Mouse (Mus musculus) midbrain, embryonic 11.5 days (tissue): ENCODE measurements around the gene Cd300lf. TPM values are rescaled to one million over a fixed set of nuclear protein-coding genes. Genes with fewer than 3 reads are reported as not detected.

Source experiments
- ATAC-seq: fragments of 200-750 bp; cut with Nextera tagmentation; 2 replicates; pipeline ENCODE4 v1.8.0; 2017; ENCODE audit warnings: moderate TSS enrichment, moderate library complexity; ENCODE audit not compliant: low FRiP score
- DNase-seq: peaks from one replicate; pipeline ENCODE4 v3.0.0; 2015; ENCODE audit warnings: low spot score; ENCODE audit errors: missing footprints
- H3K27ac ChIP-seq: fragments of 300-500 bp; sonication (generic); 2 replicates; pipeline ENCODE4 v1.5.1; 2014; ENCODE audit warnings: low read depth, low read length
- H3K27me3 ChIP-seq: fragments of 300-500 bp; sonication (generic); 2 replicates; pipeline ENCODE4 v1.6.1; 2014; ENCODE audit warnings: mild to moderate bottlenecking, low read length, moderate library complexity, mixed read lengths; ENCODE audit not compliant: control insufficient read depth, insufficient read depth
- H3K36me3 ChIP-seq: fragments of 300-500 bp; sonication (generic); 2 replicates; pipeline ENCODE4 v1.6.1; 2014; ENCODE audit warnings: mild to moderate bottlenecking, low read length, moderate library complexity, mixed read lengths; ENCODE audit not compliant: control insufficient read depth, insufficient read depth
- H3K4me1 ChIP-seq: fragments of 300-500 bp; sonication (generic); 2 replicates; pipeline ENCODE4 v1.6.1; 2014; ENCODE audit warnings: low read length; ENCODE audit not compliant: control insufficient read depth, insufficient read depth
- H3K4me2 ChIP-seq: fragments of 300-500 bp; sonication (generic); 2 replicates; pipeline ENCODE4 v1.6.1; 2014; ENCODE audit warnings: mild to moderate bottlenecking, moderate library complexity
- H3K4me3 ChIP-seq: fragments of 300-500 bp; sonication (generic); 2 replicates; pipeline ENCODE4 v1.5.1; 2014; ENCODE audit warnings: low read depth, low read length
- H3K9ac ChIP-seq: fragments of 300-500 bp; sonication (generic); 2 replicates; pipeline ENCODE4 v1.6.1; 2014; ENCODE audit warnings: low read length
- H3K9me3 ChIP-seq: fragments of 300-500 bp; sonication (generic); 2 replicates; pipeline ENCODE4 v1.6.1; 2016; ENCODE audit warnings: low read length; ENCODE audit not compliant: control insufficient read depth
- WGBS: fragments of 180-500 bp; shearing (Covaris S2); extraction: QIAGEN DNeasy Blood & Tissue Kit; methylation state at CpG from one replicate; pipeline ENCODE4 v1.1.7; 2014; 5-methylcytosine and 5-hydroxymethylcytosine counted together
- polyA plus RNA-seq: library from polyadenylated mRNA; unstranded; fragments of >200 nt; fragmentation: Nextera tagmentation; extraction: Ambion mirVana; gene quantifications from 2 replicates; pipeline ENCODE4 v1.2.1, GENCODE M21; 2014

Cd300lf gene
- polyA plus RNA-seq, 1 experiment from 2014 or later: not detected

GRCm38 (mm10) chr11:115172825-115173287 is 39.1 kb upstream of the Cd300lf start:
- Histone ChIP-seq H3K9me3 (no peaks in the 10 kb centered on the region), H3K36me3 (no peaks in the 10 kb centered on the region), H3K4me1 (peaks cover 52% of the 10 kb centered on the region), H3K27ac (no peak overlapping the region), H3K4me2 (no peak overlapping the region), H3K4me3 (no peak overlapping the region), H3K9ac (no peak overlapping the region), H3K27me3 (peaks cover 3% of the 10 kb centered on the region)
- DNase-seq: peak; percentile 89
- ATAC-seq: no peak
- WGBS: 12% methylated on average over 4 of the region's 4 CpGs

DNA sequence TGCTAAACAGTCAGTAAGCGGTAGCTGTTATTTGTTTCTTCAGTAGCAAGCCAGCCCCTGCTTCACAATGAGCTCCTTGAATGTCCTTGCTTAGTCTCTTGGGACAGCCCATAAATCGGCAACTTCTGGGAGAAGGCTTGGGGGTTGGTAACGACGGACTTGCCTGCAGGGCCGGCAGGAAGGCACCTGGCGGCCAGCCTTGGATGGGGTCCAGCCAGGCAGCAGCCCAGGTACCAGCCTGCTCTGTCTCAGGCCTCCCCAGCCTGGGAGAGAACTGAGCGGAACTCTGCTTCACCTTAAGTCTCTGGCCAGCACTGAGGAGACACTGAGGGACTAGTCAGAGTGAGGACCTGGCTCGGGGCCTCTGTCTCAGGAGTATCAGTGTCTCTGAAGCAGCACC is 37.3 kb upstream of the Cd300lf start:
- Histone ChIP-seq H3K9me3 (no peaks in the 10 kb centered on the region), H3K27ac (no peak overlapping the region), H3K9ac (no peak overlapping the region), H3K4me2 (no peak overlapping the region), H3K4me1 (peaks cover 36% of the 10 kb centered on the region), H3K27me3 (peaks cover 3% of the 10 kb centered on the region), H3K4me3 (no peak overlapping the region), H3K36me3 (no peaks in the 10 kb centered on the region)
- no peak for ATAC-seq
- DNase-seq: peak; percentile 78
- WGBS: 49% methylated on average over 8 of the region's 8 CpGs

DNA sequence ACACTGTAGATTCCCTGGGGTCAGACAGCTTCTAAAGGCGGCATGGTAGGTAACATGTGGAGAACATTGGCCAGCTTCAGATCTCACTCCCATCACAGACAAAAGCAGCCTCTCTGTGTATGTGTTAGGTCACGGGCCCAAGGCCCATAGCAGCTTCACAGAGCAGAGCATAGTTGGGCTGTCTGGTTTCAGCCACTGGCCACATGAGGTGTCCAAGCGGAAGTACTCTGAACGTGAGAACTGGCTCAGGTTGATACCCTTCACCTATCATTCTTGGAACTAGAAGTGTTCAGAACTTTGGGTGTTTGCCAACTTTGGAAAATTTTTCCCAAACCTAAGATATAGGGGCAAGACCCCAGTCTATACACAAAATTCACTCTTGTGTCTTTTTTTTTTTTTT is 35.6 kb upstream of the Cd300lf start:
- no peaks in the 10 kb centered on the region for H3K36me3 ChIP-seq
- H3K9me3 ChIP-seq: no peaks in the 10 kb centered on the region
- H3K27me3 ChIP-seq: peaks cover 7% of the 10 kb centered on the region
- peak; percentile 10 for DNase-seq
- peaks cover 32% of the 10 kb centered on the region for H3K4me1 ChIP-seq
- H3K27ac ChIP-seq: no peak overlapping the region
- H3K9ac ChIP-seq: no peak overlapping the region
- no peak for ATAC-seq
- no peak overlapping the region for H3K4me2 ChIP-seq
- no peak overlapping the region for H3K4me3 ChIP-seq
- WGBS: 84% methylated on average over 4 of the region's 4 CpGs

DNA sequence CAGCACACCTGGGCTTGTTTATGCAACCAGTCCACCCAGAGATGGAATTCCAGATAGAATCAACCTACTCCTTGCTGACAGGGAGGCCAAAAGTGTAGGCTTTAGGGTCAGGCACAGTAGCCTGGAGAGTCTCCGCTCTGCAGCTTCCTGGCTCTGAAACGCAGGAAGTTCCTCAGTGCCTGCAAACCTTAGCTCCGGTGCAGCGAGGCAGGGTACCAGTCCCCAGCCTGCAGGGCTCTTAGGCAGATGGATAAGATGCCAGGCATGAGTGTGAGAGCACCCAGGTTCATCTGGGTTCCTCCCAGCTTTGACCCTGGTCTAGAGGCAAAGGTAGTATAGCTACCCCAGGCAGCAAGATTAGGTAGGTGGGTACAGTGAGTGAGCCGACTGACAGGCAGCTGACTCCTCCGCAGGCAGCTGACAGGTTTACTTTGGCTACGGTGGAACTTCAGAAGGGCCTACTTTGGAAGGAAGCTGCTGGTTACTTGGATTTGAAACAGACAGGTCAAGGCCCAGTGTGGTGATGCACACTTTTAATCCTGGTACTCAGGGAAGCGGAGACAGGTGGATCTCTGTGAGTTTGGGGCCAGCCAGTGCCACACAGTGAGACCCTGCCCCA is 33.9 kb upstream of the Cd300lf start:
- no peak overlapping the region for H3K4me2 ChIP-seq
- H3K9me3 ChIP-seq: no peaks in the 10 kb centered on the region
- no peak overlapping the region for H3K9ac ChIP-seq
- 86% methylated on average over 8 of the region's 8 CpGs for WGBS
- ATAC-seq (no peak), DNase-seq (peak; percentile 59)
- peaks cover 22% of the 10 kb centered on the region for H3K4me1 ChIP-seq
- H3K27me3 ChIP-seq: peaks cover 9% of the 10 kb centered on the region; the same call in 1 of the 2 replicates
- no peak overlapping the region for H3K4me3 ChIP-seq
- H3K27ac ChIP-seq: no peak overlapping the region
- H3K36me3 ChIP-seq: no peaks in the 10 kb centered on the region

DNA sequence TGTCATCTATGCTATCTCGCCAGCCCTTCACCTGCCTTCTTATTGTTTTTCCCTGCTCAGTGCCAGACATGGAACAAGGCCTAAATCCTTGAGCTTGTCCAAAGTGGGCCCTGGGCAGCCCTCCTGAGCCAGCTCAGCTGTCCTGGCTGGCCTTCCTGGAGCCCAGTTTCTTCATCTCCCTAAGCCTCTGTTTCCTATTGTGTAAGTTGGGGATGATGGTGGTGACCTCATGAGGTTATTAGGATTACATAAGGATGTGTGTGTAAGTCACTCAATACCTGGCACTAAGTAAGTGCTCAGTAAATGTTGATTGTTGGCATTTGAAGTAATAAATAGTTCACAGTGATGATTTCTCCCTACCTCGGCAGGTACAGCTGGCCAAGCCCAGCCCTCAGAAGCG is 33.0 kb upstream of the Cd300lf start:
- Histone ChIP-seq H3K4me2 (no peak overlapping the region), H3K4me1 (peaks cover 22% of the 10 kb centered on the region), H3K27ac (no peak overlapping the region), H3K4me3 (no peak overlapping the region), H3K27me3 (peaks cover 16% of the 10 kb centered on the region), H3K9me3 (no peaks in the 10 kb centered on the region), H3K9ac (no peak overlapping the region), H3K36me3 (no peaks in the 10 kb centered on the region)
- WGBS: 90% methylated on average over 3 of the region's 3 CpGs
- ATAC-seq: no peak
- peak; percentile 53 for DNase-seq

- no peak overlapping the region for H3K27ac ChIP-seq
- ATAC-seq: no peak
Measured at GRCm38 (mm10) chr11:115164976-115165374, 31.2 kb upstream of the Cd300lf start.

DNA sequence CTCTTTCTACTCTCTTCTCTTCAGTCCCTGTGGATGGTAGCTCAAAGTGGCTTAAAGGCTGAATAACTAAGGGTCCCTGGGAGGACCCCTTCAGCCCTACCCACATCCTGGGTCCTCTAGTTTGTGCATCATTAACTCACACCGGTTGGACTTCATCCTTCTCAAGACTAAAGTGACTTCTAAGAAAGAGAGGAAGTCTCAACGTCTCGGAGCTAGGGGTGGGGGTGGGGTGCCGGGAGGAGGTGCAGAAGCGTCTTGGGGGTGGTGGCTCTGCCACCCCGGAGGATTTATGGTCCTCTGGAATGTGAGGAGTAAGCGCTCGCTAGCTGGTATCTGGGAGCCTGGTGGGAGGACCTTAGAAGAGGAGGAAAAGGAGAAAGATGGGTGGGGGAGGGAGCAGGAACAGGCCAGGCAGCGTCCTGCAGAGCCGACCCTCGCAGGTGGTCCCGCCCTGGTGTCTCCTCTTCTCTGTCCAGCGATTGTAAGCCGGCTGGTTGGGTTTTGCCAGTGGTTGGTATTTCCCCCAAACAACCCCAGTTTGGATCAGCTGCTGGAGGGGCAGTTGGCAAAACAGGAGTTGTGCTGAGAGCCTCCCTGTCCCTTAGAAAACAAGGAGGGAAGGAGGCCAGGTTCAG is 30.7 kb upstream of the Cd300lf start:
- H3K27me3 ChIP-seq: peaks cover 16% of the 10 kb centered on the region
- peaks cover 22% of the 10 kb centered on the region for H3K4me1 ChIP-seq
- peak overlapping the region; percentile 64 for H3K9ac ChIP-seq
- ATAC-seq (no peak), DNase-seq (peak; percentile 94)
- no peak overlapping the region for H3K27ac ChIP-seq
- H3K4me3 ChIP-seq: peak overlapping the region; percentile 62
- peak overlapping the region; percentile 95 for H3K4me2 ChIP-seq
- H3K9me3 ChIP-seq: no peaks in the 10 kb centered on the region
- under 1% methylated on average over 12 of the region's 14 CpGs for WGBS
- H3K36me3 ChIP-seq: no peaks in the 10 kb centered on the region

More at GRCm38 (mm10) chr11:115164976-115165374, 31.2 kb upstream of the Cd300lf start:
- Histone ChIP-seq H3K4me2 (peak overlapping the region; percentile 95), H3K4me3 (peak overlapping the region; percentile 62), H3K9me3 (no peaks in the 10 kb centered on the region), H3K27me3 (peaks cover 16% of the 10 kb centered on the region), H3K9ac (peak overlapping the region; percentile 64), H3K36me3 (no peaks in the 10 kb centered on the region), H3K4me1 (peaks cover 22% of the 10 kb centered on the region)
- no peak for DNase-seq
- WGBS: 2% methylated on average over 9 of the region's 9 CpGs

DNA sequence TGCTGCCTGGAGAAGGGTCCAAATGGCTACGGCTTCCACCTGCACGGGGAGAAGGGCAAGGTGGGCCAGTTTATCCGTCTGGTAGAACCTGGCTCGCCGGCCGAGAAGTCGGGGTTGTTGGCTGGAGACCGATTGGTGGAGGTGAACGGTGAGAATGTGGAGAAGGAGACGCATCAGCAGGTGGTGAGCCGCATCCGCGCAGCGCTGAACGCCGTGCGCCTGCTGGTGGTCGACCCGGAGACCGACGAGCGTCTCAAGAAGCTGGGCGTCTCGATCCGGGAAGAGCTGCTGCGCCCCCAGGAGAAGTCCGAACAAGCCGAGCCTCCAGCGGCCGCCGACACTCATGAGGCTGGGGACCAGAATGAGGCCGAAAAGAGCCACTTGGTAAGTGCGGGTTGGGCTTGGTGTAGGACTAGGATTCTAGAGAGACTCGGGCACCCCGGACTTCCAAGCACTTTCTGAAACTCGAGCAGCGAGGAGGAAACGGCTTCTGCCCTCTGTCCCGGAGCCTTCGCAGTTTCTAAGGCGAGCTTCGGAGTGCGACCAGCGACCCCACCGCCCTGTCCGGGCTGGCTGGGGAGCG is 29.9 kb upstream of the Cd300lf start:
- H3K4me3 ChIP-seq: peak overlapping the region; percentile 62
- no peak for DNase-seq
- under 1% methylated on average over 47 of the region's 47 CpGs for WGBS
- no peaks in the 10 kb centered on the region for H3K9me3 ChIP-seq
- peak overlapping the region; percentile 95 for H3K4me2 ChIP-seq
- peak; percentile 34 for ATAC-seq
- no peaks in the 10 kb centered on the region for H3K36me3 ChIP-seq
- peaks cover 22% of the 10 kb centered on the region for H3K4me1 ChIP-seq
- H3K9ac ChIP-seq: peak overlapping the region; percentile 64
- H3K27me3 ChIP-seq: peaks cover 16% of the 10 kb centered on the region
- no peak overlapping the region for H3K27ac ChIP-seq

DNA sequence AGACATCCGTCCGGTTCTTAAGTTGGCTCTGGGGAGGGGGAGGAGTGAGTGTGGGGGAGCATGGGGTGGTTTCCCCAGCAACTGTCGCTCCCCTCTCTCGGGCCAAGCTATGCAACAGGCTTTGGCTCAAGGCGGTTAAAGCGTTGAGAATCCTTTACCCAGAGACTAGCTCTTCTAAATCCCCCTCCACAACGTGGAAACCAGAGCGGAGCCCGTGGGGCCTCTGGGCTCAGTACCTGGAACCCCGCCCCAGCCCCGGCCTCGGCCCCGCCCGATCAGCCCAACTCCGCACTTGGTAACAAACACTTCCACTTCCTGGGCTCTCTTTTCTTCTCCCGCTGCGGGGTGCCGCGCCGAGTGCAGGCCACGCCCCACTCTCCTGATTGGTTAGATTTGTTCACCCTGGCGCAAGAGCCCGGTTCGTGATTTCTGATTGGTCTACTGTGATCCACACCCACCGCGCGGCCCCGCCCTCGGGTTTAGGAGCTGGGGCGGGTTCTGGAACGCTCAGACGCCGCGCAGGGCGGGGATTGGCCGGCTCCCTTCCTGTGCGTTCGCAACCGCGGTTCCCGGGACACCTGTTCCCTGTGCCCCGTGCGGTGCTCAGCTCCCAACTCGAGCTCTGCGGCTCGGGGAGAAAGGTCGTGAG is 29.2 kb upstream of the Cd300lf start, which contains the start of gene Slc9a3r1:
Gene Slc9a3r1, plus strand, starts transcription at position 510 of the 649 bp plus-strand sequence.
- H3K27ac ChIP-seq: no peak within 1 kb of the TSS
- H3K4me1 ChIP-seq: peaks cover 22% of the 10 kb centered on the region
- WGBS: under 1% methylated on average over 47 of the region's 47 CpGs

More for the DNA sequence above, 29.2 kb upstream of the Cd300lf start, which contains the start of gene Slc9a3r1:
- Histone ChIP-seq H3K9ac (peak within 1 kb of the TSS; percentile 64), H3K4me2 (peak within 1 kb of the TSS; percentile 95), H3K9me3 (no peaks in the 10 kb centered on the region), H3K27me3 (peaks cover 16% of the 10 kb centered on the region), H3K4me3 (peak within 1 kb of the TSS; percentile 62), H3K36me3 (no peaks in the 10 kb centered on the region)
- DNase-seq (peak; percentile 99), ATAC-seq (peak; percentile 96)
